Mouse (Mus musculus): ENCODE results near the gene E130308A19Rik. TPM values are rescaled to one million over a fixed set of nuclear protein-coding genes. Genes with fewer than 3 reads are reported as not detected.

The E130308A19Rik gene
- total and polyA plus RNA-seq, 3 experiments: 2.4 to 3.4 (median 3.1) TPM

GRCm38 (mm10) chr4:59719481-59720355, 93.7 kb downstream of the E130308A19Rik start:
- peaks cover 0 to 7% of the 10 kb centered on the region in 2 experiments for H3K36me3 ChIP-seq (replicated peaks in 1 of 2; ENCODE audit: control insufficient read depth in 1 of 2, insufficient read depth in 1 of 2, low read length in 1 of 2)
- H3K4me2 ChIP-seq (ENCODE audit: insufficient read depth, low read depth, poor library complexity, severe bottlenecking): no peak overlapping the region
- H3K9me3 ChIP-seq (replicated peaks; ENCODE audit: low read length): no peaks in the 10 kb centered on the region
- in situ Hi-C loops (cut with MboI; ENCODE audit: low pct_ligation_motif_present, low pct_unique_long_range_greater_than_20kb, low sequenced_read_pairs): no loop called here
- H3K4me1 ChIP-seq (ENCODE audit: control insufficient read depth in 1 of 2, insufficient read depth in 2 of 2): peaks cover 0 to 13% of the 10 kb centered on the region in 2 experiments; a peak in 3 of 4 replicates
- DNase-seq (ENCODE audit: extremely low read depth): no peak
- H3K4me3 ChIP-seq (replicated peaks in 1 of 3; ENCODE audit: low read depth in 2 of 3, low read length in 2 of 3, poor library complexity in 1 of 3): no peak overlapping the region
- no peak for TF ChIP-seq TBP (conservative IDR thresholded peaks at IDR 0.05; ENCODE audit: low read depth, low read length)
- no peaks in the 10 kb centered on the region for H3K79me2 ChIP-seq (replicated peaks; ENCODE audit: control insufficient read depth, extremely low read depth, insufficient read depth, poor library complexity, severe bottlenecking)
- dilution Hi-C loops (cut with MboI; ENCODE audit: extremely low pct_ligation_motif_present, extremely low pct_unique_long_range_greater_than_20kb, low sequenced_read_pairs): no loop called here
- no peak overlapping the region for H3K27ac ChIP-seq (ENCODE audit: insufficient read depth, low read depth)
- no peaks in the 10 kb centered on the region for H3K27me3 ChIP-seq (replicated peaks)
- no peak overlapping the region for H3K9ac ChIP-seq (ENCODE audit: insufficient read depth, low read depth)

DNA sequence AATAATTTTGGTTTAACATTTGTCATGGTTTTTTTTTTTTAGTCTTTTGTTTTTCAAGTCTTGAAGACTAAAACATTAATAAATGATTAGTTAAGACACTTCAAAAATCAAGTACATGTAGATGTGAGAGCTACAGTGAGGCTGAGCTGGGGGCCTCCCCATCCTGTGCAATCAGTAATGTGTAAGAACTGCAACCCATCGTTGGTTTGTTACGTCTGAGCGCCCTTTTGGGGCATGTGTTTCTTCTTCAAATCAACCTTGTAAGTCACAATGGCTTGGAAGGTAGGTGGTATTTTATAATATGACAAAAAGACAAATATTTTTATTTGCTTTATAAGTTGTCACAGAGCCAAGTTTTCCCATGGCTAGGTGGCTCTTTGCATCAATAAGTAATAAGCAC, 95.8 kb downstream of the E130308A19Rik start:
- no peak overlapping the region for H3K4me3 ChIP-seq (replicated peaks in 1 of 3; ENCODE audit: low read depth in 2 of 3, low read length in 2 of 3, poor library complexity in 1 of 3)
- no peaks in the 10 kb centered on the region for H3K27me3 ChIP-seq (replicated peaks)
- H3K79me2 ChIP-seq (replicated peaks; ENCODE audit: control insufficient read depth, extremely low read depth, insufficient read depth, poor library complexity, severe bottlenecking): no peaks in the 10 kb centered on the region; the same call in 1 of the 2 replicates
- H3K9ac ChIP-seq (ENCODE audit: insufficient read depth, low read depth): no peak overlapping the region
- no peaks in the 10 kb centered on the region for H3K9me3 ChIP-seq (replicated peaks; ENCODE audit: low read length)
- peaks cover 0 to 7% of the 10 kb centered on the region in 2 experiments for H3K36me3 ChIP-seq (replicated peaks in 1 of 2; ENCODE audit: control insufficient read depth in 1 of 2, insufficient read depth in 1 of 2, low read length in 1 of 2)
- H3K27ac ChIP-seq (ENCODE audit: insufficient read depth, low read depth): no peak overlapping the region
- in situ Hi-C loops (cut with MboI; ENCODE audit: low pct_ligation_motif_present, low pct_unique_long_range_greater_than_20kb, low sequenced_read_pairs) (no loop called here), dilution Hi-C loops (cut with MboI; ENCODE audit: extremely low pct_ligation_motif_present, extremely low pct_unique_long_range_greater_than_20kb, low sequenced_read_pairs) (no loop called here)
- TF ChIP-seq SIN3A (IDR thresholded peaks at IDR 0.05; ENCODE audit: low read length): no peak
- no peak for TF ChIP-seq JUN (IDR thresholded peaks at IDR 0.05; ENCODE audit: insufficient read depth, low read depth, low read length)
- no peak for TF ChIP-seq ZMIZ1 (IDR thresholded peaks at IDR 0.05; ENCODE audit: low read depth, low read length)
- TF ChIP-seq SMC3 (IDR thresholded peaks at IDR 0.05; ENCODE audit: low read depth, low read length): no peak
- no peak for TF ChIP-seq ZKSCAN1 (IDR thresholded peaks at IDR 0.05; ENCODE audit: borderline replicate concordance, low read depth, low read length)
- no peak for TF ChIP-seq ELF1 (IDR thresholded peaks at IDR 0.05; ENCODE audit: low read depth, low read length)
- no peak for TF ChIP-seq MYC (IDR thresholded peaks at IDR 0.05; ENCODE audit: low read depth, low read length)
- TF ChIP-seq NELFE (IDR thresholded peaks at IDR 0.05; ENCODE audit: low read depth, low read length): no peak
- TF ChIP-seq MAFK (IDR thresholded peaks at IDR 0.05; ENCODE audit: insufficient replicate concordance, low read length): no peak
- TF ChIP-seq IRF4 (IDR thresholded peaks at IDR 0.05; ENCODE audit: low read depth, low read length): no peak
- no peak for TF ChIP-seq KAT2A (IDR thresholded peaks at IDR 0.05; ENCODE audit: insufficient replicate concordance, low read length)
- no peak overlapping the region for H3K4me2 ChIP-seq (ENCODE audit: insufficient read depth, low read depth, poor library complexity, severe bottlenecking)
- peak; percentile 19 for DNase-seq (ENCODE audit: extremely low read depth)
- peaks cover 0 to 18% of the 10 kb centered on the region in 2 experiments; a peak in 3 of 4 replicates for H3K4me1 ChIP-seq (ENCODE audit: control insufficient read depth in 1 of 2, insufficient read depth in 2 of 2)

Measured in CH12.LX (cell line).